Mouse (Mus musculus): ENCODE data around the gene H60c. TPM values are rescaled to one million over a fixed set of nuclear protein-coding genes. Genes with fewer than 3 reads are reported as not detected.
"Not testable (repeated sequence)": the region's sequence is repeated elsewhere in the genome, so short reads cannot be mapped to it uniquely, and the experiment has no call there.

H60c gene
- not detected in 2 replicates for polyA plus RNA-seq (2016; fragmentation: Nextera tagmentation; extraction: Ambion mirVana)

DNA sequence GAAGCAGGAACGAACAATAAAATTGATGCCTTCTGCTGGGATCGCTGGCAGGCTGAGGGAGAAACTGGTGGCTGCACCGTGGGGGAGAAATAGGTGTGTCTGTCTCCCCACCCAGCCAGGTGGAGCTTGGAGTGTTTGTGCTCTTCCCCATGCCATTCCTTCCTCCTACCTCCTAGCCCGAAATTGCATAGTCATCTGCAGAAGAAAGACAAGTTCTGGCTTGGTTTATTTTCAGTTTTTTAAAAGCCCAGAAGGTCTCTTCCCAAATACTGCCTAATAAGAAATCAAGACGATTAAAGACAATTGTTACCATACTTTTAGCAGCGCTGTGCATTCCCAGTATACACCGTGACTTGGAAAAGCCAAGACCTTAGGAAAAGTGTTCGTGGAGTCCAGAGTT, at the start of gene H60c:
Gene H60c, minus strand, starts transcription at position 101 of the 400 bp plus-strand sequence.
- 0 out of 2 replicates have a peak, but pooled peaks cover 3% of the 10 kb centered on the region for H3K9me3 ChIP-seq (replicated peaks)
- H3K36me3 ChIP-seq = no peaks in the 10 kb centered on the region
- no peak within 1 kb of the TSS for H3K4me2 ChIP-seq (replicated peaks)
- no peaks in the 10 kb centered on the region for H3K27me3 ChIP-seq
- WGBS = 75% methylated on average over 8 of the region's 8 CpGs
- ATAC-seq (ENCODE audit: low FRiP score) = no peak
- H3K9ac ChIP-seq = no peak within 1 kb of the TSS
- H3K4me3 ChIP-seq = no peak within 1 kb of the TSS
- H3K4me1 ChIP-seq = no peaks in the 10 kb centered on the region
- no peak within 1 kb of the TSS for H3K27ac ChIP-seq

DNA sequence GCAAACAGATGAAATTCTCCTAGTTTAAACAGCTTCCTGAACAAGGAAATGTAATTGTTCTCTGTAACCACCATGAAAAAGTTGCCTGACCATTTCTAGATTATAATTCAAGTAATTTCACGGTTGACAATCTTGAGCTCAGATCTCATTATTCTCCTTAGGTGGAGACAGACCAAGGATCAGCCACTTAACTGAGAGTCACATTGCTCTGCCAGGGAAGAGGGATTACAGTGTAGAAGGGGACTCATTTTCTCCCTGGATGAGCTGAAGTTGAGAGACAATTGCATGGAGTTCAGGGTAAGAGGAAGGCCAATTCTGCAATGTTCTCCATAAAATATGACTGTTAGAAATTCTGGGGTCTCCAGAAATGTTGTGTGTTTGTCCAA, 41.2 kb upstream of the H60c start:
- no peak overlapping the region for H3K4me2 ChIP-seq (replicated peaks)
- H3K4me3 ChIP-seq = no peak overlapping the region
- no peak overlapping the region for H3K27ac ChIP-seq
- no peak overlapping the region for H3K9ac ChIP-seq
- H3K36me3 ChIP-seq = no peaks in the 10 kb centered on the region
- ATAC-seq (ENCODE audit: low FRiP score) = no peak
- WGBS = 85% methylated on average over 1 of the region's 1 CpGs
- H3K27me3 ChIP-seq = no peaks in the 10 kb centered on the region
- no peaks in the 10 kb centered on the region for H3K4me1 ChIP-seq
- 0 out of 2 replicates have a peak, but pooled peaks cover 7% of the 10 kb centered on the region for H3K9me3 ChIP-seq (replicated peaks)

DNA sequence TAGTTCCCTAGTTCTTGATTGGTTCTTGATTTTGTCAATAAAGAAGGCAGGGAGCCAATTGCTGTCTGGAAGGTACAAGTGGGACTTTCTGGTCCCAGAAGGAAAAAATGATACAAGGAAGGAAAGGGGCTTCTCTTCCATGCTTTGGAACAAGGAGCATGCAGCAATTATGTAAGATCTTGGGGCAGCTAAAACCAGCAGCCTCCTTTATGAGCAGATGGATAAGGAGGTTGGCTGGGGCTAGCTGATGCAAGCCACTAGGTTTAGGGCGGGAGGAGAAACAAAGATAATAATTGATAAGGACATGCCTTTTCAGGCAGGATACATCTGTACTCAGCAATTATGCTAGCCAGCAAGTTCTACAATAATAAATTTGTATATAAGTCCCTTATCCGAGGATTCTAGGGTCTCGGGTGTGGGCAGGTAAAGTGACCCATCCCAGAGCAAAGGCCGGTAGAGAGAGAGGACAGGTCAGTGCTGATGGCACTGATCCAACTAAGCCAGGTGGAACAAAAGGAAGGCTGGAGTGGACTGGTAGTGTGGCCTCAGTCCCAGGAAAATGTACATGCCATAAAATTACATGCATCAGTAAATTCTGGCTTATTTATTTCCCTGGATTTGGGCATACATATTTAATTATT, 40.7 kb upstream of the H60c start:
- no peak overlapping the region for H3K4me2 ChIP-seq (replicated peaks)
- H3K36me3 ChIP-seq = no peaks in the 10 kb centered on the region
- no peaks in the 10 kb centered on the region for H3K27me3 ChIP-seq
- H3K9ac ChIP-seq = no peak overlapping the region
- H3K27ac ChIP-seq = no peak overlapping the region
- ATAC-seq (ENCODE audit: low FRiP score) = no peak
- 0 out of 2 replicates have a peak, but pooled peaks cover 9% of the 10 kb centered on the region for H3K9me3 ChIP-seq (replicated peaks)
- H3K4me3 ChIP-seq = no peak overlapping the region
- WGBS = 88% methylated on average over 4 of the region's 4 CpGs
- no peaks in the 10 kb centered on the region for H3K4me1 ChIP-seq

DNA sequence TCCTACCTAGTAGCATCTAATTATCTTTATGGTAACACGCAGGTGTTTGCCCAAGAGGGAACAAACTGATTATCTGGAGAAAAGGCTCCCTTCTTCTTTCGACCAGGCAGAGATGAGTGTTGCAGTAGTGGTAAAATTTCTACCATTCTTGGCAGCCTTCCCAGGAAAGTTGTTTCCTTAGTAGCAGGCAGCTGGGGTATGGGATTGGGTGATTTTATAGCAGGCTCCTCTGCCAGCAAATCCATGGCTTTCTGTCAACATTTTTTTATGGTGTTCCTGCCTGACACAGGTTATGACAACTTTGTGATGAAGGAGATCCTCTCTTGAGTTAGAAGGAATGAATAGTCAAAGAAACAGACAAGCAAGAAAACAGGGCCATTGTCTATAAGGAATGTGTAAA, 40.2 kb upstream of the H60c start:
- 0 out of 2 replicates have a peak, but pooled peaks cover 9% of the 10 kb centered on the region for H3K9me3 ChIP-seq (replicated peaks)
- H3K4me1 ChIP-seq = no peaks in the 10 kb centered on the region
- ATAC-seq (ENCODE audit: low FRiP score) = no peak
- H3K4me3 ChIP-seq = no peak overlapping the region
- no peak overlapping the region for H3K4me2 ChIP-seq (replicated peaks)
- H3K36me3 ChIP-seq = no peaks in the 10 kb centered on the region
- H3K9ac ChIP-seq = no peak overlapping the region
- 70% methylated on average over 2 of the region's 2 CpGs for WGBS
- no peak overlapping the region for H3K27ac ChIP-seq
- H3K27me3 ChIP-seq = no peaks in the 10 kb centered on the region

DNA sequence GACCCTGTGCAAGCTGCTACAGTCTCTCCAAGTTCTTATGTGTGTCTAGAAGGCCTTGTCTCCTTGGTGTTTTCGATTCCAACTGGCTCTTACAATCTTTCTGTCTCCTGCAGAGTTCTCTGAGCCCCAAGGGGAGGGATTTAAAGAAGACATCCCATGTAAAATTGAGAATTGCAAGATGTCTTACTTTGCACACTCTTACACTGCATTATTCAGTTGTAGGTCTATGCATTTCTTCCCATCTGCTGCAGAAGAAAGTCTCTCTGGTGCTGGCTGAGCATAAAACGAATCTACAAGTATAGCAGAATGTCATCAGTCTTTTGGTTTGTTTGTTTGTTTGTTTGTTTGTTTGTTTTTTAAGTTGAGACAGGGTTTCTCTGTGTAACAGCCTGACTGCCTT, 26.4 kb upstream of the H60c start:
- Histone ChIP-seq H3K9ac (no peak overlapping the region), H3K27ac (no peak overlapping the region), H3K4me3 (no peak overlapping the region), H3K27me3 (no peaks in the 10 kb centered on the region), H3K4me1 (no peaks in the 10 kb centered on the region), H3K36me3 (no peaks in the 10 kb centered on the region), H3K9me3 (replicated peaks) (no peaks in the 10 kb centered on the region), H3K4me2 (replicated peaks) (no peak overlapping the region)
- WGBS = 59% methylated on average over 2 of the region's 2 CpGs
- no peak for ATAC-seq (ENCODE audit: low FRiP score)

DNA sequence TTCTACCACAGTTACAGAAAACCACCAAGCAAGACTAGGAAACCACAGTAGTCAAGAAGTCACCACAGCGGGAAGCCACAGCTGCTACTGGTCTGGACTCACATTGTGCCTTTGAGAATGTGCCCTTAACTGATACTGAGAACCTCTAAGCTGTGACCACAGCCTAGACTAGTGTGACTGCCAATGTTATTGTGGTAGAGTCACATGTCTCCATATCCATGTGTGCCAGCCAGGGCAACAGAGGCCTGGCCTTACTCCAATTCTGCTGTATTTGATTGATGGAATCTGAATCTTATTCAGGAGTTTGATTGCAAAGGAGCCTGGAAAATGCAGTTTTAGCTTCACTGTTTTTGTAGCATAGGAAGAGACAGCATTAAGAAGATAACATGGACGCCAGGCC, 13.5 kb upstream of the H60c start:
- WGBS = 93% methylated on average over 2 of the region's 2 CpGs
- no peaks in the 10 kb centered on the region for H3K4me1 ChIP-seq

DNA sequence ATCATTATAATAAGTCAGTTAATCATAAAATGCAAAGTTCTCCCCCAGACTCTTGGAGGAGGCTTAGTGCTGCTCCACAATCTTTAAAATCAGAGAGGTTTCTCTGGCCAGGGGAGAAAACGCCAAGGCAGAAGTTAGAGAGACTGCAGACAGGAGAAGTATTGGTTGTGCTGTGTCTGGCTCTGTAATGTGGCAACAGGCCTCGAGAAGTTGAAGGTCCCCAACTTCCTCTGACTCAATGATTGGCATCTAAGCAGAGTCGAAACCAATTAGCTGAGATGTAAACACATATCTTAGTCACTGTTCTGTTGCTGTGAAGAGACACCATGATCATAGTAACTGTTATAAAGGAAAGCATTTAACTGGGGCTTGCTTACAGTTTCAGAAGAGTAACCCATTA, 6.5 kb upstream of the H60c start:
- H3K27me3 ChIP-seq = no peaks in the 10 kb centered on the region

More for the DNA sequence above, 13.5 kb upstream of the H60c start:
- Histone ChIP-seq H3K4me3 (no peak overlapping the region), H3K27me3 (no peaks in the 10 kb centered on the region), H3K27ac (no peak overlapping the region), H3K36me3 (no peaks in the 10 kb centered on the region), H3K4me2 (replicated peaks) (no peak overlapping the region), H3K9ac (no peak overlapping the region), H3K9me3 (replicated peaks) (no peaks in the 10 kb centered on the region)
- ATAC-seq (ENCODE audit: low FRiP score) = no peak

DNA sequence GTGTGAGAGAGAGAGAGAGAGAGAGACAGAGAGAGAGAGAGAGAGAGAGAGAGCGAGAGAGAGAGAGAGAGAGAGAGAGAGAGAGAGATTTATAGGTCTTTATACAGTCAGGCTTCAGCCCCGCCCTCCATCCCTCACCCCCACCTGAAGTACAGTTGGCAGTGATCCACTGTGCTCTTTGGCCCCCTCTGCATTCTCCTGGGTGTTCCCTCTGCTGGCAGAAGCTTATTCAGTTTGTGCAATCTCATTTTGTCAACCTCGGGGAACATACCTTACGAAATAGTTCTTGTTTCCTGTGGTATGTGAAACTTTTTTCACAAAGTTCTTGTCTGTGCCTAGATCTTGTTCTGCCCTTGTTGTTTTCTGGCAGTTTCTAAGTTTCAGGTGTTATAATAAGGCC, 3.5 kb upstream of the H60c start:
- no peaks in the 10 kb centered on the region for H3K27me3 ChIP-seq
- H3K36me3 ChIP-seq = no peaks in the 10 kb centered on the region
- H3K4me3 ChIP-seq = no peak overlapping the region
- H3K4me2 ChIP-seq (replicated peaks) = no peak overlapping the region
- H3K9me3 ChIP-seq (replicated peaks) = 0 out of 2 replicates have a peak, but pooled peaks cover 3% of the 10 kb centered on the region
- no peak overlapping the region for H3K27ac ChIP-seq
- H3K9ac ChIP-seq = no peak overlapping the region
- ATAC-seq (ENCODE audit: low FRiP score) = no peak
- WGBS = 78% methylated on average over 3 of the region's 4 CpGs
- no peaks in the 10 kb centered on the region for H3K4me1 ChIP-seq

More for the DNA sequence above, 6.5 kb upstream of the H60c start:
- WGBS = 72% methylated on average over 3 of the region's 3 CpGs
- no peak overlapping the region for H3K27ac ChIP-seq
- no peak overlapping the region for H3K4me3 ChIP-seq
- H3K9me3 ChIP-seq (replicated peaks) = no peaks in the 10 kb centered on the region
- H3K4me1 ChIP-seq = no peaks in the 10 kb centered on the region
- H3K9ac ChIP-seq = no peak overlapping the region
- no peaks in the 10 kb centered on the region for H3K36me3 ChIP-seq
- H3K4me2 ChIP-seq (replicated peaks) = no peak overlapping the region
- ATAC-seq (ENCODE audit: low FRiP score) = no peak

DNA sequence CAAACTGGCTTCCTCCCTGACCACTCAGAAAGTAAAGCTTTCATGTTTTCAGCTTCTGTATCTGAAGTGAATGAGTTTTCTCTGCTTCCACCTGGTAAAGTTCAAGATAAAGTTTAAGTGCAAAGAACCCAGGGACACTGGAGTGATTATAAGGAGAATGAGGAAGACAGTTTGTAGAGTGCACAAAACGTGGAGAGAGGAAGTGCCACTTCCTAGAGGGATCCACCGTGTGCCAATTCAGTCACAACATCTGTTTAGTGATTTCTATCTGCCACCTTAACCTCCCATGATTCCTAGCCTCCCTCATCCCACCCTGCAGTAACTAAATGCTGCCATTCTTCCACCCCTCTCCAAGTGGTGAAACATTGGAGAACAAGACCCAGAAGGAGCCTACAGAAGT, 842 bp downstream of the H60c start:
- H3K9ac ChIP-seq = no peak overlapping the region
- no peak overlapping the region for H3K4me2 ChIP-seq (replicated peaks)
- H3K27me3 ChIP-seq = no peaks in the 10 kb centered on the region
- no peak overlapping the region for H3K27ac ChIP-seq
- no peaks in the 10 kb centered on the region for H3K4me1 ChIP-seq
- WGBS = 72% methylated on average over 2 of the region's 2 CpGs
- H3K9me3 ChIP-seq (replicated peaks) = 0 out of 2 replicates have a peak, but pooled peaks cover 3% of the 10 kb centered on the region
- H3K4me3 ChIP-seq = no peak overlapping the region
- ATAC-seq (ENCODE audit: low FRiP score) = no peak
- no peaks in the 10 kb centered on the region for H3K36me3 ChIP-seq

DNA sequence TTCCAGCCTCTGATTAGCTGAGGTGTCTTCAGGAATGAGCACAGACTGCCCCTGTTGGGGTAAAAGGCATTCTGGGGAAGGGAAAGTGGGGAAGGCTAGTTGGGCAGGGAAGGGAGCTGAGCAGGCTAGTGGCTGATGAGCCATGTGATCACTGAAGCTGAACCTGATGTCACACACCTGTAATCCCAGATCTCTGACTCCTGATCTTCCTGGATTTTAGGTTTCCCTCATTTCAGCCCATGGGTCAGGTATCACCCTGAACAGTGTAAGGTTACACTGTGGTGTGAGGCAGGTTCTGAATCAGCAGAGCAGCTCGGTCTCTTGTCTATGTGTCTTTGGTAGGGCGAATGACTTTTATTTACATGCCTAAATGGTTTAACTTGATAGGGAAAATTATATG, 4.8 kb downstream of the H60c start:
- Histone ChIP-seq H3K4me1 (no peaks in the 10 kb centered on the region), H3K4me3 (no peak overlapping the region), H3K27me3 (no peaks in the 10 kb centered on the region), H3K36me3 (no peaks in the 10 kb centered on the region), H3K9ac (no peak overlapping the region), H3K27ac (no peak overlapping the region), H3K9me3 (replicated peaks) (0 out of 2 replicates have a peak, but pooled peaks cover 11% of the 10 kb centered on the region), H3K4me2 (replicated peaks) (no peak overlapping the region)
- 87% methylated on average over 2 of the region's 2 CpGs for WGBS
- no peak for ATAC-seq (ENCODE audit: low FRiP score)

DNA sequence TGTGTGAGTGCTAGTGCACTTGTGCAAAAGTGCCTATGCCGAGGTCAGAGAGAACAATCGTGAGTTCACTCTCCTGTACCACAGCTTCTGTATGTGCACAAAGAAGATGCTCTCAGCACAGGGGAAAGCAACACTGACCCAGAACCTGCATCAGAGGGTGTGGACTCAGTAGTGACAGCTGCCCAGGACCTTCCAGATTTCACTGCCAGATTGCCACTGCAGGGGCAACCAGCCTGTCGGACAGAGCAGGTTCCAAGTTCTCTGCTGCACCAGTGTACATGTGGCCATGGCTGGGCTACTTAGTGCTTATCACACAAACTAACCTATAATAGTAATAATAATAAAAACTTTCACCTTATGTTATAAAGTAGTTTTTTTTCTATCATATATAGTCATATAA, 10.2 kb downstream of the H60c start:
- ATAC-seq (ENCODE audit: low FRiP score) = peak; percentile 26; the same call in 1 of the 2 replicates
- Histone ChIP-seq H3K9ac (no peak overlapping the region), H3K4me3 (no peak overlapping the region), H3K27me3 (no peaks in the 10 kb centered on the region), H3K36me3 (no peaks in the 10 kb centered on the region), H3K9me3 (replicated peaks) (0 out of 2 replicates have a peak, but pooled peaks cover 13% of the 10 kb centered on the region), H3K4me1 (no peaks in the 10 kb centered on the region), H3K27ac (no peak overlapping the region), H3K4me2 (replicated peaks) (no peak overlapping the region)
- 92% methylated on average over 3 of the region's 3 CpGs for WGBS

DNA sequence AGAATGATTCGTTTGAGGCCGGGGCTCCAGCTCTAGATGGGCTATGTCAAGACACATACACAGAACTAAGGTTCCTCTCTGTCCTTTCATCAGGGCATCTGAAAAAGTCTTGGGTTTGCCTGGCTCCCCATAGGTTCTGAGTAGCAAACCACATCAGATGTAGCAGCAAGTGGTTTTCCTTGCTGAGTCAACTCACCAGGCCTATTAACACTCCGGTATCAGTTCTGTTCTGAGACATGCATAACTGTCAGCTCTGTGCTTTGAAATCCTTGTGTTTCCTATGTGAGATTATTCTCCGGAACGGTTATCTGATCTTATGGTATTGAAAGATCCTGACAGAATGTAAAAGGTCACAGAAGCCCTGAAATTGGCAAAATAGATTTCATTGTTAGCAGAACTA, 29.1 kb downstream of the H60c start:
- not testable (repeated sequence) for H3K4me1 ChIP-seq; H3K27ac ChIP-seq; H3K9me3 ChIP-seq (replicated peaks); H3K9ac ChIP-seq; ATAC-seq (ENCODE audit: low FRiP score); H3K4me3 ChIP-seq; H3K27me3 ChIP-seq; H3K4me2 ChIP-seq (replicated peaks); H3K36me3 ChIP-seq
- 88% methylated on average over 5 of the region's 5 CpGs for WGBS

DNA sequence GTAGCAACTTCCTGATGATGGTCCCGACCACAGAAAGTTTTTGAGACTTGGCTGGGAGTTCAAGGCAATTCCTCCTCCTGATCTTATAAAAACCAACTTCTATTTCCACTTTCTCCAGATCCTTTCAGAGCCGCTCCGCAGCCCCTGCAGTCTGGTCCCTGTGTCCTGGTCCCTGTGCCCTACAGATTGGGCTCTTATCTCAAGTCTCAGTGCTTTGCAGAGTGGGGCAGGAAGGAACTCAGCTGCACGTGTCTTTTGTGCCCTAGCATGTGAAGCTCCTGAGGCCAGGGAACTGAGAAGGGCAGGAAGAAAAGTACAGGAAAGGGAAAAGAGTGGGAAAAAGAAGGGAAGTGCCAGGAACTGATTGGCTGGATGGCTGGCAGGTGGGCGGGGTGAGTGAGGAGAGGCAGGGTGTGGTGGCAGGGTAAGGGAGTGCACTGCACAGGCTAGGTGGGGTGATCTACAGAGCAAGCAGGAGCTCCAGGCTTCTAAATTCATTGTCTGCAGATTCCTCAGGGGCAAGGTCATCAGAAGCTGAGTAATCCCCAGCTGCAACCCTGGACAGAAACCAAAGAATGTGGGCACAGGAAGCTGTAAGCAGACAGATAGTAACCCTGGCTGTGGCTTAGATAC, 30.8 kb downstream of the H60c start:
- WGBS = 67% methylated on average over 5 of the region's 5 CpGs
- H3K4me2 ChIP-seq (replicated peaks) = no peak overlapping the region
- H3K4me3 ChIP-seq = no peak overlapping the region
- ATAC-seq (ENCODE audit: low FRiP score) = no peak
- 0 out of 2 replicates have a peak, but pooled peaks cover 6% of the 10 kb centered on the region for H3K9me3 ChIP-seq (replicated peaks)
- no peaks in the 10 kb centered on the region for H3K36me3 ChIP-seq
- H3K4me1 ChIP-seq = no peaks in the 10 kb centered on the region
- no peak overlapping the region for H3K27ac ChIP-seq
- H3K9ac ChIP-seq = no peak overlapping the region
- H3K27me3 ChIP-seq = no peaks in the 10 kb centered on the region
